Mouse (Mus musculus): ENCODE data around the gene Rhox13.
A peak's percentile ranks its signal among the peaks of the same experiment; 100 is the strongest.

Gene Rhox13

GRCm38 (mm10) chrX:38120982-38121381 is at the start of gene Rhox13:
Gene Rhox13 (plus strand): TSS chrX:38121219.
- DNase-seq (ENCODE audit: low spot score), result no peak

DNA sequence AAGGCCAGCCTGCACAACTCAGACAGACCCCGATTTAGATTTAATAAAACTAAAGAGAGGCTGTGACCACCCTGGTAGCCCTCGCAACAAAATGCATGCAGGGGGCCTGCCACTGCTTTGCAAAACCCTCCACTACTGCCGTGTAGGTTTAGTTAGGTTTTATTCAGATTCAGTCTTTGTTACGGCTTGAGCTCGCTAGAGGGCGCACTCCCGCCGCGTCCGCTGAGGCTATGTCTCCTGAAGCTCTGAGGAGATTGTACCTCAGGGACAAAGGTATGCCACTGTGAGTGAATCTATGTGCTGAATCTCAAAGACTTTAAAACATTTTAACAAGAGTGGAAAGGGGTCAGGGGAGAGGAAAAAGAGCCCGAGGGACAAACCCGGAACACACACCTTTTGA is 36.8 kb upstream of the Rhox13 start:
- DNase-seq (ENCODE audit: low spot score), result peak; percentile 51

GRCm38 (mm10) chrX:38085041-38085440 is 36.0 kb upstream of the Rhox13 start, which contains the start of gene Rhox11:
Gene Rhox11 (minus strand): TSS chrX:38085141.
- no peak for DNase-seq (ENCODE audit: low spot score)

DNA sequence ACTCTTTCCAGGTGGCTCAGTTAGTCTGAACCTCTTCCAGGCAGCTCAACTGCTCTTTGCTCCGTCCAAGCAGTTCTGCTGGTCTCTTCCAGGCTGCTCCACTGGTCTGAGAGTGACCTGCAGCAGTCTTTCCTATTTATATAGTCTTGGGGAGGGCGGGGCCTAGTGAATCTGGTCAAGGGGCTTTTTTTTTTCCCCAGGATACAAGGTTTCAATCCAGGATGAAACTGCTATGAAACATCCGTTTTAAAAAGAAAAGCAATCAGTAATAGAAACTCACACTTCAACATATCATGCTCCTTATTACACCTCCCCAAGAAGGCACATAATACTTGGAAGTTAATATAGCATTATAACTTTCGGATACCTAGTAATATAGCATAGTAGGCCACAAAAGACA is 10.2 kb upstream of the Rhox13 start, which contains the start of gene Rhox12:
TSS of gene Rhox12 (minus strand) at position 101 of the 400 bp plus-strand sequence.
- DNase-seq (ENCODE audit: low spot score), result no peak

DNA sequence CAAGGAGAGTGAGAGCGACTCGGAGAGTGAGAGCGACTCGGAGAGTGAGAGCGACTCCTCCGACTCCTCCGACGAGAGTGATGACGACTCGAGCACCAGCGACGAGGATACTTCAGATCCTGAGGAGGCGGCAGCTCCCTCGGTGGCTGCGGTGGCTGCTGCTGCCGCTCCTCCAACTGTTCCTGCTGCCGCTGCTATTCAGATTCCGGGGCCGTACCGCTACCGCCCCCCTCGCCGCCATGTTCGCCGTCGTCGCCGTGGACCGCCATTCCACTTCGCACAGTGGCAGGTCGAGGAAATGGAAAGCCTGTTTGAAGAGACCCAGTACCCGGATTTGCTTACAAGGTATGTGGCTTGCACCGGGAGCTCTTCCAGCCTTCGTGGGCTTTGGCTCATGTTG is 459 bp downstream of the Rhox13 start:
- DNase-seq (ENCODE audit: low spot score), result no peak

GRCm38 (mm10) chrX:38159097-38159496 is 38.1 kb downstream of the Rhox13 start:
- no peak for DNase-seq (ENCODE audit: low spot score)

GRCm38 (mm10) chrX:38165315-38165714 is 44.3 kb downstream of the Rhox13 start:
- DNase-seq (ENCODE audit: low spot score), result no peak

DNA sequence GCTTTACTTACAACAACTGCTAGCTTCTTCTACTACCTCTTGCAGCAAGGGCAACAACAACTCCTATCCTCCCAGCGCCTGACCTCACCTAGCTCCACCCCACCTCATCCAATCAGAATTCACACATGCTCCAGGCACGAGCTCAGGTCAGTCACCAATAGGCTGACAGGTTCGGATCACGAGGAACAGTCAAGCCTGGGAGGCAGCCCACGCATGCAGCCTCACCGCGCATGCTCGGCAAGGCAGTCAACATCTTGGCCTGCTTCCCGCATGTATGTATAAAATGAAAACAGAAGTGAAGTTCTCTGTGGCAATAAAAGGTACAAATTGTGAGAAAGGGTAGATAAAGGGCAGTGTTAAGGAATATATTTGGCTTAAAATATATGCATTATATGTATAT is 45.0 kb downstream of the Rhox13 start:
- no peak for DNase-seq (ENCODE audit: low spot score)

DNA sequence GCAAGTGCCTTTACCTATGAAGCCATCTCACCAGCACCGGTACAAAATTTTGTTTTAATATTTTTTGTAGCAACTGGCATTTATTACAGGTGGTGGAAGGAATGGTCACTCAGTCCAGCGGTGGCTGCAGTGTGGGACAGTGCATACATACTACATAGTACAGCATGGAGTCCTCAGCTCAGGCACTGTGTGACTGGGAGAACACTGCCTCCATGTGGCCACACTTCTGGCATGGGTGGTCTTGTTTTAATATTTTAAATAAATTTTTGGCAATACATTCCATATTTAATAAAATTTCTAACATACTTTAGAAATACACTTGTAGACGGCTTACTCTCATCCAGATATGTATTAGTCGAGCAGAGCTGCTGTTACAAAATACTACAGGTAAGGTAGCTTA is 45.6 kb downstream of the Rhox13 start:
- DNase-seq (ENCODE audit: low spot score), result no peak
